Comparison of ENCODE assay signal across 13 mouse cellular contexts in the genomic region with DNA sequence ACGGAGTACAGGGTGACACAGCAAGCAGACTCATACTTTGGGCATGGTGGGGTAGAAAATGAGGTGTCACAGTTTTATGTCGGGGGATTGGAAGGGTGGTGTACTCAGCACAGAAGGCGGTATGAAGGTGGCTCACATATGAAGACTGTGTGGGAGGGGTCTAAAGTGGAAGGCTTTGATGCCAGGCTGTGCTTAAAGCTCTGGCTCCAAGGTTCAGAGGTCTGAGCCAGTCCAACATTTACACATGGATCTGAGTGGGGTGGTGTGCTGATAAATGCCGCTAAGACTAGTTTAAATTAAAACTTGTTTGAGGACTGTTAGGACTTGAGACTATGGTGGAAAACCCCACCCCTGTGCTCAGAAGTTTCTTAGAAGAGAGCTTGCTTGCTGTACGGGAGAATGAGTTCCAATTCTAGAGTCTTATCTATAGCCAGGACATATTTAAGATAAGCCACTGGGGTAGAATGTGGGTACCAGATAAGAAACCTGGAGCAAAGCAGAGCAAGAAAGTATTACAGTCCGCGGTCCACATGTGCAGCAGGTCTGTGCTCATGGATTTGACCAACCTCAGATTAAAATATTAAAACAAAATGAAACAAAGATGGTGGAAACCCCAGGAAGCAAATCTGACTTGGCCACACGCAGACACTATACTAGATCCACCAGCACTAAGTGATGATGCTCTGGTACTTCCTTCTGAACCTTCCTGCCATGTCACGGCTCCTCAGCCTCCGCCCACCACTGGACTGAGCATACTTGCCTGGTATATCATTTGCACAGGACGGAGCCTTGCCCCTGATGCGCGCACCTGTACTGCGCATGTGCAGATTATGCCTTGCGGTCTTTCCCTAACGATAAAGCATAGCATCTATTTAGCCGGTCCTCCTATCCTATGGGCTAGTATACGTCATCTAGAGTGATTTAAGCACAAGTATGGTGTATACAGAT. TPM values are rescaled to one million over a fixed set of nuclear protein-coding genes. Genes with fewer than 3 reads are reported as not detected.
DNase-seq lines count a peak whose midpoint lies in the region; ATAC-seq and TF ChIP-seq lines count a peak whose summit lies in the region.
"Had no signal": no experiment of that assay in that cellular context is flagged by ENCODE, and none has a peak within 500 bp of the region (broad histone marks: within the 10 kb centered on the region; RNA-seq: fewer than 3 reads in every experiment).

No protein-coding gene starts in this region.

- H3K9me3 ChIP-seq in lung, embryonic 16.5 days (ENCODE audit: control insufficient read depth, low read length), result no peaks in the 10 kb centered on the region
- no peaks in the 10 kb centered on the region for H3K9me3 ChIP-seq in liver, postnatal 0 days (ENCODE audit: low read length)

- no peaks in the 10 kb centered on the region for H3K36me3 ChIP-seq in lung, embryonic 16.5 days (ENCODE audit: control insufficient read depth, insufficient read depth, low read length)
- H3K36me3 ChIP-seq in liver, postnatal 0 days (replicated peaks; ENCODE audit: insufficient read depth, low read length), result no peaks in the 10 kb centered on the region

- no peak for DNase-seq in lung, postnatal 4 days
- peak; percentile 79 for DNase-seq in liver, postnatal 0 days
- DNase-seq in yolk sac, embryonic 10.5 days (ENCODE audit: low spot score), result peak; percentile 50
- no peak for DNase-seq in retina, embryonic 14.5 days (ENCODE audit: low spot score)
- DNase-seq in adrenal gland, adult (ENCODE audit: inconsistent age in 2 of 2, low spot score in 1 of 2), result no peak
- DNase-seq: adrenal gland, postnatal 14 days; cerebellum, postnatal 14 days; gastrocnemius, postnatal 25 days; kidney, adult 11 months; layer of hippocampus, postnatal 36 days; thymus, adult 18-20 months had no signal

- no peaks in the 10 kb centered on the region for H3K27me3 ChIP-seq in lung, embryonic 16.5 days (ENCODE audit: control insufficient read depth, insufficient read depth, low read depth, low read length)
- H3K27me3 ChIP-seq in liver, postnatal 0 days (ENCODE audit: insufficient read depth, low read length), result no peaks in the 10 kb centered on the region

- H3K9ac ChIP-seq in lung, embryonic 16.5 days (ENCODE audit: low read length), result no peak overlapping the region
- H3K9ac ChIP-seq in liver, postnatal 0 days (replicated peaks), result peak overlapping the region; percentile 43; the same call in 1 of the 2 replicates

- TF ChIP-seq CTCF in liver, postnatal 0 days (IDR thresholded peaks at IDR 0.05; ENCODE audit: low read depth), result no peak

- H3K27ac ChIP-seq in lung, embryonic 16.5 days (ENCODE audit: low read length), result peak overlapping the region; percentile 68
- peak overlapping the region; percentile 97 for H3K27ac ChIP-seq in liver, postnatal 0 days (ENCODE audit: low read depth)

- WGBS in lung, embryonic 16.5 days, result 70% methylated on average over 18 of the region's 18 CpGs
- 54% methylated on average over 18 of the region's 18 CpGs for WGBS in liver, postnatal 0 days (ENCODE audit: insufficient replicate concordance)

- peak; percentile 85 for ATAC-seq in lung, embryonic 16.5 days (ENCODE audit: low read depth)
- peak; percentile 75 for ATAC-seq in erythroid progenitor cell, adult 5-6 weeks (replicated peaks; ENCODE audit: low FRiP score, poor library complexity, severe bottlenecking)
- ATAC-seq in liver, postnatal 0 days, result peak; percentile 80

- peak; percentile 99 for TF ChIP-seq EP300 in liver, postnatal 0 days (IDR thresholded peaks at IDR 0.05; ENCODE audit: low read depth)

- H3K4me2 ChIP-seq in lung, embryonic 16.5 days (ENCODE audit: low read depth, low read length), result no peak overlapping the region
- peak overlapping the region; percentile 57 for H3K4me2 ChIP-seq in liver, postnatal 0 days (ENCODE audit: low read depth, low read length)

- peaks cover 8% of the 10 kb centered on the region; the same call in 1 of the 2 replicates for H3K4me1 ChIP-seq in lung, embryonic 16.5 days (replicated peaks; ENCODE audit: control insufficient read depth, insufficient read depth, low read length)
- H3K4me1 ChIP-seq in liver, postnatal 0 days (ENCODE audit: insufficient read depth), result peaks cover 58% of the 10 kb centered on the region

- H3K4me3 ChIP-seq in lung, embryonic 16.5 days (ENCODE audit: low read length), result no peak overlapping the region
- H3K4me3 ChIP-seq in liver, postnatal 0 days (ENCODE audit: low read depth, low read length), result no peak overlapping the region; the same call in 1 of the 2 replicates

RNA-seq across cellular contexts. Expression of a gene that starts 48.2 kb away (rescaled TPM):
- 19.8 and 21.0 TPM in 2 replicates for polyA plus RNA-seq in lung, embryonic 16.5 days (2015; fragmentation: Nextera tagmentation; extraction: Ambion mirVana)
- 274 and 280 TPM in 2 replicates for total RNA-seq in erythroid progenitor cell, adult 5-6 weeks (2015; ENCODE audit: low replicate concordance)
- 160 and 174 TPM in 2 replicates for total RNA-seq in erythroid progenitor cell, adult 5-6 weeks (2017; ENCODE audit: low replicate concordance)
- polyA plus RNA-seq in liver, postnatal 0 days (2015; fragmentation: Nextera tagmentation; extraction: Ambion mirVana), result 9.6 and 9.7 TPM in 2 replicates

RNA-seq across cellular contexts. Expression of a gene that starts 48.9 kb away (rescaled TPM):
- polyA plus RNA-seq in lung, embryonic 16.5 days (2015; fragmentation: Nextera tagmentation; extraction: Ambion mirVana), result 3.9 and 4.1 TPM in 2 replicates
- total RNA-seq in erythroid progenitor cell, adult 5-6 weeks (2015; ENCODE audit: low replicate concordance), result 18.7 and 18.9 TPM in 2 replicates
- total RNA-seq in erythroid progenitor cell, adult 5-6 weeks (2017; ENCODE audit: low replicate concordance), result 18.6 and 48.0 TPM in 2 replicates
- polyA plus RNA-seq in liver, postnatal 0 days (2015; fragmentation: Nextera tagmentation; extraction: Ambion mirVana), result 10.3 and 10.6 TPM in 2 replicates

Comparison
In these comparisons a context has a peak if more than half of its experiments do, and no peak if none do; other contexts are left out.
1. DNase-seq: peak in liver, postnatal 0 days (single experiment) and yolk sac, embryonic 10.5 days (single experiment); none in lung, postnatal 4 days (0 of 2), retina, embryonic 14.5 days (single experiment) and adrenal gland, adult (0 of 2).
2. Peak in every context shown above with its lines, with median percentiles within 50 percentile points of each other: ATAC-seq.